27 mouse cellular contexts compared by ENCODE assay signal in the genomic region with DNA sequence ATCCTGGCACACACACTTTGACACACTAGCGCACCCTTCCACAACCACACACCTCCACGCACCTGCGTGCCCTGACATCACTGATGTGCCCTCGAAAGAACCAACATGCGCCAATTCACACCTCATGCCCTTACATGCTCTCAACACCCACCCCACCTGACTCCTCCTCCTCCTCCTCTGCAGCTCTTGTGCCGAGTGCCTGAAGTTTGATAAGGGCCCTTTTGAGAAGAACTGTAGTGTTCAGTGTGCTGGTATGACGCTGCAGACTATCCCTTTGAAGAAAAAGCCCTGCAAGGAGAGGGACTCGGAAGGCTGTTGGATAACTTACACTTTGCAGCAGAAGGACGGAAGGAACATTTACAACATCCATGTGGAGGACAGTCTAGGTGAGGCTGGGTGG. TPM values are rescaled to one million over a fixed set of nuclear protein-coding genes. Genes with fewer than 3 reads are reported as not detected.
DNase-seq lines count a peak whose midpoint lies in the region; ATAC-seq and TF ChIP-seq lines count a peak whose summit lies in the region.
"Had no signal": no experiment of that assay in that cellular context is flagged by ENCODE, and none has a peak within 500 bp of the region (broad histone marks: within the 10 kb centered on the region; RNA-seq: fewer than 3 reads in every experiment).

No protein-coding gene starts in this region.

- H3K4me1 ChIP-seq in lung, embryonic 16.5 days (replicated peaks; ENCODE audit: control insufficient read depth, insufficient read depth, low read length): no peaks in the 10 kb centered on the region
- no peaks in the 10 kb centered on the region for H3K4me1 ChIP-seq in lung, adult 2 months (ENCODE audit: control insufficient read depth, insufficient read depth, low read length)
- H3K4me1 ChIP-seq in megakaryocyte, embryonic 14.5 days: peaks cover 90% of the 10 kb centered on the region
- peaks cover 25% of the 10 kb centered on the region for H3K4me1 ChIP-seq in liver, embryonic 13.5 days (replicated peaks)
- H3K4me1 ChIP-seq: forebrain, embryonic 12.5 days; forebrain, embryonic 15.5 days; heart, embryonic 15.5 days; hindbrain, embryonic 10.5 days; hindbrain, embryonic 13.5 days had no signal

- DNase-seq in lung, adult 2 months: no peak
- DNase-seq in liver, embryonic 13.5 days: no peak
- DNase-seq in thymus, postnatal 25 days: no peak
- DNase-seq: adrenal gland, adult 8-10 months; adrenal gland, postnatal 25 days; cerebellum, adult 11-12 months; cerebellum, adult 8-10 months; cerebellum, postnatal 10 days; gastrocnemius, postnatal 25 days; heart, adult 18-20 months; heart, postnatal 10 days; heart, postnatal 36 days had no signal

- no peak overlapping the region for H3K4me3 ChIP-seq in lung, embryonic 16.5 days (ENCODE audit: low read length)
- H3K4me3 ChIP-seq in lung, adult 2 months (replicated peaks; ENCODE audit: extremely low read depth, low read depth, low read length): no peak overlapping the region
- H3K4me3 ChIP-seq in megakaryocyte, embryonic 14.5 days (replicated peaks): peak overlapping the region; percentile 69
- H3K4me3 ChIP-seq in liver, embryonic 13.5 days (replicated peaks): no peak overlapping the region
- H3K4me3 ChIP-seq: forebrain, embryonic 12.5 days; forebrain, embryonic 15.5 days; heart, embryonic 12.5 days; heart, embryonic 15.5 days; hindbrain, embryonic 10.5 days; hindbrain, embryonic 13.5 days had no signal

- TF ChIP-seq POLR2A in lung, adult 2 months (IDR thresholded peaks at IDR 0.05; ENCODE audit: borderline replicate concordance, extremely low read depth, low read depth, low read length): no peak

- H3K27me3 ChIP-seq in lung, embryonic 16.5 days (ENCODE audit: control insufficient read depth, insufficient read depth, low read depth, low read length): no peaks in the 10 kb centered on the region
- H3K27me3 ChIP-seq in megakaryocyte, embryonic 14.5 days (replicated peaks): no peaks in the 10 kb centered on the region
- H3K27me3 ChIP-seq in liver, embryonic 13.5 days: no peaks in the 10 kb centered on the region
- H3K27me3 ChIP-seq: forebrain, embryonic 12.5 days; forebrain, embryonic 15.5 days; heart, embryonic 15.5 days; hindbrain, embryonic 13.5 days had no signal

- no peaks in the 10 kb centered on the region for H3K9me3 ChIP-seq in lung, embryonic 16.5 days (ENCODE audit: control insufficient read depth, low read length)
- H3K9me3 ChIP-seq in megakaryocyte, embryonic 14.5 days: no peaks in the 10 kb centered on the region
- no peaks in the 10 kb centered on the region for H3K9me3 ChIP-seq in liver, embryonic 13.5 days (replicated peaks)
- H3K9me3 ChIP-seq: forebrain, embryonic 12.5 days; forebrain, embryonic 15.5 days; heart, embryonic 12.5 days; heart, embryonic 15.5 days; hindbrain, embryonic 10.5 days; hindbrain, embryonic 13.5 days had no signal

- H3K27ac ChIP-seq in lung, embryonic 16.5 days (ENCODE audit: low read length): no peak overlapping the region
- H3K27ac ChIP-seq in liver, embryonic 13.5 days: no peak overlapping the region; the same call in 1 of the 2 replicates
- H3K27ac ChIP-seq: forebrain, embryonic 12.5 days; forebrain, embryonic 15.5 days; heart, embryonic 15.5 days; hindbrain, embryonic 10.5 days; hindbrain, embryonic 13.5 days had no signal

- H3K9ac ChIP-seq in lung, embryonic 16.5 days (ENCODE audit: low read length): no peak overlapping the region
- H3K9ac ChIP-seq in liver, embryonic 13.5 days: no peak overlapping the region
- H3K9ac ChIP-seq: forebrain, embryonic 12.5 days; forebrain, embryonic 15.5 days; heart, embryonic 12.5 days; heart, embryonic 15.5 days; hindbrain, embryonic 13.5 days had no signal

- 57% methylated on average over 9 of the region's 9 CpGs for WGBS in lung, embryonic 16.5 days
- WGBS in lung, adult 2 months: 73% methylated on average over 9 of the region's 9 CpGs
- WGBS in liver, embryonic 13.5 days (ENCODE audit: insufficient replicate concordance): 67% methylated on average over 9 of the region's 9 CpGs

- H3K4me2 ChIP-seq in lung, embryonic 16.5 days (ENCODE audit: low read depth, low read length): no peak overlapping the region
- no peak overlapping the region for H3K4me2 ChIP-seq in liver, embryonic 13.5 days
- H3K4me2 ChIP-seq: forebrain, embryonic 12.5 days; forebrain, embryonic 15.5 days; heart, embryonic 12.5 days; heart, embryonic 15.5 days; hindbrain, embryonic 13.5 days had no signal

- 0 out of 2 replicates have a peak, but pooled peaks have one; percentile 16 for ATAC-seq in lung, embryonic 16.5 days (ENCODE audit: low read depth)
- no peak for ATAC-seq in megakaryocyte, adult 5-6 weeks (ENCODE audit: poor library complexity, severe bottlenecking)
- peak; percentile 46; the same call in 1 of the 2 replicates for ATAC-seq in liver, embryonic 13.5 days (ENCODE audit: low read depth)
- ATAC-seq in megakaryocyte-erythroid progenitor cell, adult 5-6 weeks (replicated peaks; ENCODE audit: low FRiP score, low TSS enrichment, poor library complexity, severe bottlenecking): peak; percentile 36
- no peak for ATAC-seq in erythroid progenitor cell, adult 5-6 weeks (replicated peaks; ENCODE audit: low FRiP score, poor library complexity, severe bottlenecking)
- ATAC-seq: activated CD4-positive, CD25-positive, alpha-beta regulatory T cell, adult 4 months; CD4-positive, CD25-positive, alpha-beta regulatory T cell, adult 4 months; forebrain, embryonic 15.5 days had no signal

- no peak for TF ChIP-seq CTCF in lung, adult 2 months (IDR thresholded peaks at IDR 0.05; ENCODE audit: insufficient read depth, low read length)

- no peaks in the 10 kb centered on the region for H3K36me3 ChIP-seq in lung, embryonic 16.5 days (ENCODE audit: control insufficient read depth, insufficient read depth, low read length)
- H3K36me3 ChIP-seq in megakaryocyte, embryonic 14.5 days (replicated peaks; ENCODE audit: low read length): peaks cover 99% of the 10 kb centered on the region
- H3K36me3 ChIP-seq in liver, embryonic 13.5 days: no peaks in the 10 kb centered on the region
- H3K36me3 ChIP-seq: forebrain, embryonic 12.5 days; forebrain, embryonic 15.5 days; heart, embryonic 12.5 days; heart, embryonic 15.5 days; hindbrain, embryonic 10.5 days; hindbrain, embryonic 13.5 days had no signal

RNA-seq across cellular contexts. Expression of gene Pttg1ip, which starts 20.7 kb away (rescaled TPM):
- 127 and 138 TPM in 2 replicates for polyA plus RNA-seq in lung, embryonic 16.5 days (2015; fragmentation: Nextera tagmentation; extraction: Ambion mirVana)
- polyA plus RNA-seq in lung, adult 2 months (2012; rRNA removed): 199 and 223 TPM in 2 replicates
- polyA plus RNA-seq in megakaryocyte, embryonic 14.5 days (2012; ENCODE audit: insufficient read depth, low replicate concordance): 284 and 814 TPM in 2 replicates
- 82.8 and 97.8 TPM in 2 replicates for total RNA-seq in megakaryocyte, adult 5-6 weeks (2015)
- total RNA-seq in megakaryocyte, adult 5-6 weeks (2017): 50.0 and 54.8 TPM in 2 replicates
- 64.1 and 73.2 TPM in 2 replicates for polyA plus RNA-seq in liver, embryonic 13.5 days (2015; fragmentation: Nextera tagmentation; extraction: Ambion mirVana)
- 31.7 and 48.4 TPM in 2 replicates for total RNA-seq in megakaryocyte-erythroid progenitor cell, adult 5-6 weeks (2014; fragmentation: Nextera tagmentation)
- 36.3 and 37.6 TPM in 2 replicates for total RNA-seq in megakaryocyte-erythroid progenitor cell, adult 5-6 weeks (2017)
- total RNA-seq in erythroid progenitor cell, adult 5-6 weeks (2015; ENCODE audit: low replicate concordance): 62.5 and 73.9 TPM in 2 replicates
- 34.0 and 59.3 TPM in 2 replicates for total RNA-seq in erythroid progenitor cell, adult 5-6 weeks (2017; ENCODE audit: low replicate concordance)

RNA-seq across cellular contexts. Expression of gene Itgb2, which starts 30.8 kb away (rescaled TPM):
- 5.3 and 7.5 TPM in 2 replicates for polyA plus RNA-seq in lung, embryonic 16.5 days (2015; fragmentation: Nextera tagmentation; extraction: Ambion mirVana)
- polyA plus RNA-seq in lung, adult 2 months (2012; rRNA removed): 69.9 and 91.7 TPM in 2 replicates
- polyA plus RNA-seq in megakaryocyte, embryonic 14.5 days (2012; ENCODE audit: insufficient read depth, low replicate concordance): 35.5 and 120 TPM in 2 replicates
- total RNA-seq in megakaryocyte, adult 5-6 weeks (2015): 342 TPM in 2 replicates
- total RNA-seq in megakaryocyte, adult 5-6 weeks (2017): 400 and 419 TPM in 2 replicates
- 10.3 and 10.7 TPM in 2 replicates for polyA plus RNA-seq in liver, embryonic 13.5 days (2015; fragmentation: Nextera tagmentation; extraction: Ambion mirVana)
- total RNA-seq in megakaryocyte-erythroid progenitor cell, adult 5-6 weeks (2014; fragmentation: Nextera tagmentation): 10.4 and 26.2 TPM in 2 replicates
- 13.2 and 14.2 TPM in 2 replicates for total RNA-seq in megakaryocyte-erythroid progenitor cell, adult 5-6 weeks (2017)
- total RNA-seq in erythroid progenitor cell, adult 5-6 weeks (2015; ENCODE audit: low replicate concordance): 36.4 and 37.3 TPM in 2 replicates
- total RNA-seq in erythroid progenitor cell, adult 5-6 weeks (2017; ENCODE audit: low replicate concordance): 20.9 and 29.3 TPM in 2 replicates

RNA-seq across cellular contexts. Expression of gene Sumo3, which starts 45.1 kb away (rescaled TPM):
- polyA plus RNA-seq in lung, embryonic 16.5 days (2015; fragmentation: Nextera tagmentation; extraction: Ambion mirVana): 344 and 348 TPM in 2 replicates
- polyA plus RNA-seq in lung, adult 2 months (2012; rRNA removed): 201 and 261 TPM in 2 replicates
- polyA plus RNA-seq in megakaryocyte, embryonic 14.5 days (2012; ENCODE audit: insufficient read depth, low replicate concordance): 11.6 and 90.7 TPM in 2 replicates
- 22.1 and 22.7 TPM in 2 replicates for total RNA-seq in megakaryocyte, adult 5-6 weeks (2015)
- 118 and 137 TPM in 2 replicates for total RNA-seq in megakaryocyte, adult 5-6 weeks (2017)
- polyA plus RNA-seq in liver, embryonic 13.5 days (2015; fragmentation: Nextera tagmentation; extraction: Ambion mirVana): 118 and 127 TPM in 2 replicates
- total RNA-seq in megakaryocyte-erythroid progenitor cell, adult 5-6 weeks (2014; fragmentation: Nextera tagmentation): 71.3 and 81.0 TPM in 2 replicates
- total RNA-seq in megakaryocyte-erythroid progenitor cell, adult 5-6 weeks (2017): 150 and 265 TPM in 2 replicates
- 9.2 and 14.8 TPM in 2 replicates for total RNA-seq in erythroid progenitor cell, adult 5-6 weeks (2015; ENCODE audit: low replicate concordance)
- total RNA-seq in erythroid progenitor cell, adult 5-6 weeks (2017; ENCODE audit: low replicate concordance): 21.1 and 33.6 TPM in 2 replicates

RNA-seq across cellular contexts. Expression of gene Gm49325, which starts 45.2 kb away (rescaled TPM):
- polyA plus RNA-seq in lung, embryonic 16.5 days (2015; fragmentation: Nextera tagmentation; extraction: Ambion mirVana): 2.0 and 2.4 TPM in 2 replicates
- not detected in 2 replicates for polyA plus RNA-seq in lung, adult 2 months (2012; rRNA removed)
- polyA plus RNA-seq in megakaryocyte, embryonic 14.5 days (2012; ENCODE audit: insufficient read depth, low replicate concordance): 9.0 and 23.2 TPM in 2 replicates
- not detected in 2 replicates for total RNA-seq in megakaryocyte, adult 5-6 weeks (2015)
- total RNA-seq in megakaryocyte, adult 5-6 weeks (2017): not detected in 2 replicates
- polyA plus RNA-seq in liver, embryonic 13.5 days (2015; fragmentation: Nextera tagmentation; extraction: Ambion mirVana): 1.1 and 5.3 TPM in 2 replicates
- total RNA-seq in megakaryocyte-erythroid progenitor cell, adult 5-6 weeks (2014; fragmentation: Nextera tagmentation): not detected in 2 replicates
- total RNA-seq in megakaryocyte-erythroid progenitor cell, adult 5-6 weeks (2017): not detected in 2 replicates
- total RNA-seq in erythroid progenitor cell, adult 5-6 weeks (2015; ENCODE audit: low replicate concordance): not detected in 2 replicates
- not detected in 2 replicates for total RNA-seq in erythroid progenitor cell, adult 5-6 weeks (2017; ENCODE audit: low replicate concordance)
- polyA plus RNA-seq: brain, embryonic 14.5 days; gonadal fat pad, adult 2 months; heart, embryonic 12.5 days had no signal

RNA-seq across cellular contexts. Expression of gene Fam207a, which starts 45.2 kb away (rescaled TPM):
- 30.9 and 32.0 TPM in 2 replicates for polyA plus RNA-seq in lung, embryonic 16.5 days (2015; fragmentation: Nextera tagmentation; extraction: Ambion mirVana)
- polyA plus RNA-seq in lung, adult 2 months (2012; rRNA removed): 24.6 and 24.7 TPM in 2 replicates
- polyA plus RNA-seq in megakaryocyte, embryonic 14.5 days (2012; ENCODE audit: insufficient read depth, low replicate concordance): 19.5 and 88.9 TPM in 2 replicates
- total RNA-seq in megakaryocyte, adult 5-6 weeks (2015): 11.5 and 11.7 TPM in 2 replicates
- total RNA-seq in megakaryocyte, adult 5-6 weeks (2017): 36.3 and 46.5 TPM in 2 replicates
- polyA plus RNA-seq in liver, embryonic 13.5 days (2015; fragmentation: Nextera tagmentation; extraction: Ambion mirVana): 23.3 and 26.2 TPM in 2 replicates
- total RNA-seq in megakaryocyte-erythroid progenitor cell, adult 5-6 weeks (2014; fragmentation: Nextera tagmentation): 19.8 and 20.0 TPM in 2 replicates
- 28.5 and 30.5 TPM in 2 replicates for total RNA-seq in megakaryocyte-erythroid progenitor cell, adult 5-6 weeks (2017)
- 2.2 and 5.9 TPM in 2 replicates for total RNA-seq in erythroid progenitor cell, adult 5-6 weeks (2015; ENCODE audit: low replicate concordance)
- total RNA-seq in erythroid progenitor cell, adult 5-6 weeks (2017; ENCODE audit: low replicate concordance): 13.2 and 16.2 TPM in 2 replicates

Comparison
In these comparisons a context has a peak if more than half of its experiments do, and no peak if none do; other contexts are left out.
1. ATAC-seq: peak in lung, embryonic 16.5 days (single experiment), liver, embryonic 13.5 days (single experiment) and megakaryocyte-erythroid progenitor cell, adult 5-6 weeks (single experiment); none in megakaryocyte, adult 5-6 weeks (single experiment) and erythroid progenitor cell, adult 5-6 weeks (single experiment).